Mouse (Mus musculus): ENCODE measurements around the gene Olfr1036.
"Not testable (repeated sequence)": the region's sequence is repeated elsewhere in the genome, so short reads cannot be mapped to it uniquely, and the experiment has no call there.

GRCm38 (mm10) chr2:86063766-86064165, 10.0 kb upstream of the Olfr1036 start:
- not testable (repeated sequence) for TF ChIP-seq CTCF (IDR thresholded peaks at IDR 0.05; ENCODE audit: control insufficient read depth, insufficient read depth, insufficient replicate concordance, low read depth, low read length); POLR2A (IDR thresholded peaks at IDR 0.05; ENCODE audit: control insufficient read depth, low read depth, low read length)
